Mouse (Mus musculus) B cell, adult (primary cell): ENCODE measurements around the gene Polg2. TPM values are rescaled to one million over a fixed set of nuclear protein-coding genes. Genes with fewer than 3 reads are reported as not detected.

Source experiments
- total RNA-seq: library from RNA; stranded (reverse); gene quantifications from 4 replicates; pipeline ENCODE4 v1.2.4, GENCODE M21; 2023; ENCODE audit not compliant: inconsistent age

The Polg2 gene
- 45.7 to 64.9 TPM (median 59.4 TPM) in 4 replicates for total RNA-seq

DNA sequence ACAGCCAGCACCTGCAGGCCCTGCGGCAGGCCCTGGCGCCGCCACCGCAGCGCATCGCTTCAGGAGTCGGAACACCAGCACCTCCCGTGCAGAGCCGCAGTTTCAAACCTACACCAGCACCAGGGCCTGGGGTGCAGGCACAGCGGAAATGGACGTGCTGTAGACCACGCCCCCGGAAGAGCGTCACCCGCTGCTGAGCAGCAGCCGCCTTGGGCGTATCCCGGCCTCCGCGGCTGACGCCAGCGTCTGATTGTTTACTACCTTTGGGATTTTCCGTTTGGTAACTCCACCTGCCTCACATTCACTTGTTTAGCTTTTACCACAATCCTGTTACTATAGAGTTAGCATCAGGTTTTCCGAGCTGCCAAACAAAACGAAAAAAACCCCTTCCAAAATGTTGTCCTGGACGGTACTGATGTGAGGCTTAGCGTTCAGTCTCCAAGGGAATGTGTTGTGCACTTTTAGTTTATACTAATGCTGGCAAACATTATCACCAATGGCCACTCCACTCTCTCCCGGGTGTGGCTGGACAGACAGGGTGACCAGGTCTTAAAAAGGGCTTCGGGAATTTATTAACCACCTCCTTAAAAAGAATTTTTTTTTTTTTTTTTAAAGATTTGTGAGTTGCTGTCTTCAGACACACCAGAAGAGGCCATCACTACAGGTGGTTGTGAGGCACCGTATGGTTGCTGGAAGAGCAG is at the start of gene Polg2:
Gene Polg2 (minus strand): TSS at position 150 of the 701 bp plus-strand sequence.

GRCm38 (mm10) chr11:106788775-106789459 is 9.6 kb upstream of the Polg2 start, which contains the start of the genes Ddx5 and Cep95:
Gene Ddx5 (minus strand): TSS chr11:106789185.
Gene Cep95 (plus strand): TSS chr11:106789252.

GRCm38 (mm10) chr11:106751039-106752018 is 28.0 kb downstream of the Polg2 start, which contains the start of gene Milr1:
Gene Milr1 (plus strand): TSS chr11:106751226.

DNA sequence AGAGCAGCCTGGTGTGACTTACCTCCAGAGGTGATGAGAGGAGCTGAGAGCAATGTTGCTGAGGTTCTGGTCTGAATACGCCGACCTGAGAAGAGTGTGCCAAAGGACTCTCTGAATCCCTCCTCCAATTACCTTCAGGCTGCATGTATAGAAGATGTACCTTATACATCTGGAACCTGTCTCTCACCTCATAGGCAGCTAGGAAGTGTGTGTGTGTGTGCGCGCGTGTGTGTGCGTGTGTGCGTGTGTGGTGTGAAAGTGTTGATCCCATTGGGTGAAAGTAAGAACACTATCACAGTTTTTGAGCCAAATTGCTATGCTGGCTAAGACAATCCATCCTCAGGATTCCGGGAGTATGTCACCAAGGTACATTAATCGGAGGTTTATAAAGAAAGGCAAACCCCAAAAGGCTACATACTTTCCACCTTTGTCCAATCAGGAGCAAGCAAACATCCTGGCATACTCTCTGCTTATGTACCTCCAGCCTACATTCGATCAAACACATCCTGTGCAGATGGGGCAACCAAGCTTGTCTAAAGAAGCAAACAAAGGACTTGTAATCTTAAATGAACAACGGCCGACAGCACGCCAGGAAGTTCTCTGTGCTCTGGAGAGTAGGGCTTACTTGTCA is 29.1 kb downstream of the Polg2 start, which contains the start of gene Pecam1:
Gene Pecam1 (minus strand): TSS at position 508 of the 631 bp plus-strand sequence.

Other genes with a start within 250 kb of the Polg2 start
- 12.8 to 15.2 TPM (median 14.2 TPM) in 4 replicates for gene Tex2, start 166.1 kb downstream of the Polg2 start, total RNA-seq
- 248 to 257 TPM (median 252 TPM) in 4 replicates for gene Pecam1, start 28.9 kb downstream of the Polg2 start, total RNA-seq
- 12.6 to 19.4 TPM (median 16.0 TPM) in 4 replicates for gene Milr1, start 28.3 kb downstream of the Polg2 start, total RNA-seq
- gene Ddx5, start 9.6 kb upstream of the Polg2 start, total RNA-seq: 3,426 to 3,675 TPM (median 3,477 TPM) in 4 replicates
- gene Cep95, start 9.7 kb upstream of the Polg2 start, total RNA-seq: 22.1 to 26.8 TPM (median 25.0 TPM) in 4 replicates
- gene Smurf2, start 141.2 kb upstream of the Polg2 start, total RNA-seq: 47.1 to 53.1 TPM (median 48.3 TPM) in 4 replicates
- 19.4 to 31.3 TPM (median 25.4 TPM) in 4 replicates for gene Kpna2, start 220.0 kb upstream of the Polg2 start, total RNA-seq
- gene 1810010H24Rik, start 246.1 kb upstream of the Polg2 start, total RNA-seq: 4.0 to 5.5 TPM (median 4.9 TPM) in 4 replicates